Mouse (Mus musculus): ENCODE results near the gene Vps72. TPM values are rescaled to one million over a fixed set of nuclear protein-coding genes. Genes with fewer than 3 reads are reported as not detected.

Vps72 gene
- polyA plus RNA-seq, 1 experiment from 2014 or later, result 278 TPM

DNA sequence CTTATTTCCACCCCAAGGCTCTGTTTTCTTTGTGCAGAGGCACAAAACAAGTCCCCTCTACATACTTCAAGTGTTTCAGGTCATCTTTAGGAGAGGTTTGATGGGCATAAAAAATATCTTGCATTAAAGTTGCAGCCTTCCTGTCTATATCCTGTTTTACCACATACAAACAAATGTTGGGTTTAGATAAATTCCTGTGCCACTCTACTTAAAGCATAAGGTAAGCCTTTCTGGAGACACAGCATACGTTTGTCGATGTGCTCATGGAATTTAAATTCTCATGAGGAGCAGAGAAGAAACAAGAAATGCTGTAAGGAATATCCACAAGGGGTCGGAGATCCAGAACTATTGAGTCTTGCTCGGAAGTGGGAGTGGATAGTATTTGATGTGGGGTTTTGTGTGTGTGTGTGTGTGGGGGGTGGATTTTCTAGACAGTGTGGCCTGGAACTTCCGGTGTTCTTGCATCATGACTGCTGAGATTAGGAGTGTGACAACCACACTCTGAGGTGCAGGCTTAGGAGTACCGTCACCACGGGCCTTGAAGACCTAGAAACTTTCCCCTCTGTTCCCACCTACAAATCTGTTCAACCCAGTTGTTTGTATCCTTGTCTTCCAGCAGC, 24.7 kb downstream of the Vps72 start:
- Histone ChIP-seq H3K27ac (replicated peaks) (peak overlapping the region; percentile 46; the same call in 1 of the 2 replicates), H3K9me3 (replicated peaks) (no peaks in the 10 kb centered on the region), H3K36me3 (peaks cover 39% of the 10 kb centered on the region), H3K4me1 (peaks cover 26% of the 10 kb centered on the region), H3K4me3 (peak overlapping the region; percentile 49), H3K27me3 (ENCODE audit: low read depth, poor library complexity, severe bottlenecking) (no peaks in the 10 kb centered on the region)
- WGBS, result 93% methylated on average over 7 of the region's 7 CpGs
- no peak for DNase-seq (ENCODE audit: low spot score)

DNA sequence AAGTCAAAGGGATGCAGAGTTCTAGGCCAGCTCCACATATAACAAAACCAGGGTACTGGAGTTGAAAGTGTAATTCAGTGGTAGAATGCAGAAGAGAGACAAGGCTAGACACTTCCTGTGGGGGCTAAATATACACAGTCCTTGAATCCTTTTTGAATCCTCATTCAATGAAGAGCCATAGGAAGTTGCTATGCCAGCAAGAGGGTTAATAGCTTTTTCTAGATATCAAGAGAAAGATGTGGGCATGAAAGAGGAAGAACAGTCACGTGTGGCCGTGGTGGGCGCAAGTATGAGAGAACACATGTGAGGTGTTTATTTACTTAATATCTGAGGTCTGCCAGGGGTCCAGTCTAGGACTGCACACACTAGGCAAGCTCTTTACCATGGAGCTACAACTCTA, 25.5 kb downstream of the Vps72 start:
- no peak overlapping the region for H3K27ac ChIP-seq (replicated peaks)
- H3K36me3 ChIP-seq, result peaks cover 36% of the 10 kb centered on the region
- H3K27me3 ChIP-seq (ENCODE audit: low read depth, poor library complexity, severe bottlenecking), result no peaks in the 10 kb centered on the region
- no peaks in the 10 kb centered on the region for H3K9me3 ChIP-seq (replicated peaks)
- no peak overlapping the region for H3K4me3 ChIP-seq
- WGBS, result 96% methylated on average over 3 of the region's 3 CpGs
- peaks cover 26% of the 10 kb centered on the region for H3K4me1 ChIP-seq
- no peak for DNase-seq (ENCODE audit: low spot score)

DNA sequence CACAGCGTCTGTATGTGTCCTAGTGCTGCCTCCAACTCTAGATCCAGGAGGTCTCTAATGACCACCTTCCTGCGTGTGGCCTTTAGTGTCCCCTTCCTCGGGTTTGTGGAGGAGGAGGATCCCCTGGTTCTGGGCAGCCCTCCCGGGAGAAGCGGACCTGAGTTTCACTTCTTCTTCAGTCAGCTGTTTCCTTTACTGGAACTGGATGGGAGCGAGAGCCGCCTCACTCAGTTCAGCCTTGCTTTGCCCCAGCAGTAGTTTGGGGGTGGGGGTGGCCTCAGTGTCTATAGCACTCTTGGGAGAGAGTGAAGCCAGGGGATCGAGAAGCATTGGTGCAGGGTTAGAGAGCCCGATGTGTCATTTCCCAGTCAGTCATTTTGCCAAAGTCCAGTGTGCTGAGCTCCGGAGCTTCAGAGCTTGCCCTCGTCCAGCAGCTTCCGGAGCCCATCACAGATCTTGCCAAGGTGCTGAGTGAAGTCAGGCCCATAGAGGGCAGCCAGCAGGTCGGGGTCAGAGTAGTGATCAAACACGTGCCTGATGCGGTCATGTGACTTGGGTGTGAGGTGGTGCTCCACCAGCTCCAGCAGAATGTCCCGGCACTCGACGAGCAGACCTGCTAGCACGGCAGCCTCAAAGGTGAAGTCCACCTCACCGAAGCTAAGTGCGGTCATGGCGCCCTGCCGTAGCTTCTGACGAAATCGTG, 28.9 kb downstream of the Vps72 start:
- Histone ChIP-seq H3K27ac (replicated peaks) (no peak overlapping the region), H3K4me3 (no peak overlapping the region), H3K9me3 (replicated peaks) (no peaks in the 10 kb centered on the region), H3K4me1 (peaks cover 18% of the 10 kb centered on the region), H3K27me3 (ENCODE audit: low read depth, poor library complexity, severe bottlenecking) (no peaks in the 10 kb centered on the region), H3K36me3 (peaks cover 25% of the 10 kb centered on the region)
- no peak for DNase-seq (ENCODE audit: low spot score)
- WGBS, result 78% methylated on average over 25 of the region's 25 CpGs

DNA sequence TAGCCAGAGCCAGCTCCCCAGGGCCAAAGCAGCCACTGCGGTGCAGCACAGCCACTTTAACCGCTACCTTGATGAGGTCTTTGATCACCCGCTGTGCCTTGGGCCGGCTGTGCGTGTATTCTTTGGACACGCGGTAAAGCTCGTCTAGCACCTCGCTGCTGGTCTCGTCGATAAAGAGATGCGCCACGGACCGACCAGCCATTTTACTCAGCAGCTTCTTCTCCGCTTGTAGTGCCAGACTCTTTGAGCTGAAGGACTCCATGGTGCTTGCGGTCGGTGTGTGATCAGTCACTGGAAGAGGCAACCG, 29.4 kb downstream of the Vps72 start:
- Histone ChIP-seq H3K9me3 (replicated peaks) (no peaks in the 10 kb centered on the region), H3K4me3 (no peak overlapping the region), H3K36me3 (peaks cover 25% of the 10 kb centered on the region), H3K27me3 (ENCODE audit: low read depth, poor library complexity, severe bottlenecking) (no peaks in the 10 kb centered on the region), H3K4me1 (peaks cover 13% of the 10 kb centered on the region), H3K27ac (replicated peaks) (no peak overlapping the region)
- DNase-seq (ENCODE audit: low spot score), result no peak
- WGBS, result 58% methylated on average over 18 of the region's 18 CpGs

DNA sequence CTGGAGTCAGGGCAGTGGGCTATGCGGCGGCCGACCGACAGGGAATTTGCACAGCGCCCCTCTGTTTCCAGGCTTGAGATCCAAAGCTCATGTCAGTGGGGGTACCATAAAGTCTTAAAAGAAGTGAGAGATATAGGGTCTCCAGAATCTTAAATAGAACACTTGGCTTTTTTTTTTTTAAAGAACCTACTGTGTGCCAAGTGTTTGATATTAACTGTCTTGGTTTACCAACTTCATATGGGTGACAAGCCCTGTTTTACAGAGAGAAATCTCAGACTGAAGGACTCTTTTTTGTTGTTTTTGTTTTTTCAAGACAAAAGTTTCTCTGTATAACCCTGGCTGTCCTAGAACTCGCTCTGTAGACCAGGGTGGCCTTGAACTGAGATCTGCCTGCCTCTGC, 30.0 kb downstream of the Vps72 start:
- Histone ChIP-seq H3K27me3 (ENCODE audit: low read depth, poor library complexity, severe bottlenecking) (no peaks in the 10 kb centered on the region), H3K27ac (replicated peaks) (no peak overlapping the region), H3K36me3 (peaks cover 25% of the 10 kb centered on the region), H3K4me1 (peaks cover 7% of the 10 kb centered on the region), H3K4me3 (no peak overlapping the region), H3K9me3 (replicated peaks) (no peaks in the 10 kb centered on the region)
- no peak for DNase-seq (ENCODE audit: low spot score)
- WGBS, result 92% methylated on average over 6 of the region's 6 CpGs

DNA sequence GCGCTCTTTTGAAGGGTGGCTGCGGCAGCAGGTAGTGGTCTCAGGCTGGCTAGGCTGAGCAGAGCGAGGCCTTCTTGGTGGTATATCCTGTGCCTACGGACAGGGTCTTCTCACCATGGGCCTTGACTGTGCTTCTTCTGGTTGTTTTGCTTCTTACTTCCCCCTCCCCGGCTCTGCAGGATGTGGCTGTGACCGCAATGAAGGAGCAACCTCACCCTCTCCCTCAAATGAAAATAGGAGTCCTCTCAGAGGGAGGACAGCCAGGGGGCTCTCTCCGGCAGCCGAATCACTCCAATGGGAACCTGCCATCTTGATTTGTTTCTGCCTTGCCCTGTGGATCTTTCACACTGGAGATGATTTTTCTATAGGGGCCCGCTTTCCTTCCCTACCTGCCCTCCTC, 30.7 kb downstream of the Vps72 start:
- WGBS, result 95% methylated on average over 9 of the region's 9 CpGs
- Histone ChIP-seq H3K4me1 (0 out of 2 replicates have a peak, but pooled peaks cover under 1% of the 10 kb centered on the region), H3K4me3 (no peak overlapping the region), H3K9me3 (replicated peaks) (no peaks in the 10 kb centered on the region), H3K27me3 (ENCODE audit: low read depth, poor library complexity, severe bottlenecking) (no peaks in the 10 kb centered on the region), H3K27ac (replicated peaks) (no peak overlapping the region), H3K36me3 (peaks cover 25% of the 10 kb centered on the region)
- DNase-seq (ENCODE audit: low spot score), result no peak

DNA sequence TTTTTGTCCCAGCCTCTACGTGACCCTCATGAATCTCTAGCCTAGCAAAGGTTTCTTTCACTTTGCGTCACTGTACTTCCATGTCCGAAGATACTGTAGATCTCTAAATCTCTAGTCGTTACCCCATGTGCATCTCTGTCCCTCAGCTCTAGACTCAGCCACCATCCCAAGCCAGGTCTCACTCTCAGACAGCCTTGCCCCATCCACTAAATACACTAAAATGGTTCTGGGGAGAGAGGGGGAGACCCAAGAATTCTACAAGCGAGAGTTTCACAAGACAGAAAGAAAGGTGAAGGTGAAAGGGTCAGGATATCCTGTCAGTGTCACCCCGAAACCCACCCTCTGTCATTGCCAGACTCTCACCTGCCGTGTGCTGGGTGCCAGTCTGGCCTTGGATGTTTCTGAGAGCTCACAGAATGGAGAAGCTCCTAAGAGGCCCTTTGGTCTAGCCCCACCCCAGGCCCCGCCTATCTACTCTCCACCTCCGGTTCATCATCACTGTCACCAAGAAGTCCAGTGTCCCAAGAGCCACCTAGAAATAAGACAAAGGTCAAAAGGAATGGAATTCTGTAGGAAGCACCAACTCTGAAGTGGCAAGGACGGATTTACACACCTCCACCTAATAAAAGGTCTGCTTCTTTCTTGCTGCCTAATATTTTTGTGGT, 31.3 kb downstream of the Vps72 start, which contains the start of gene Tnfaip8l2:
Gene Tnfaip8l2, minus strand, starts transcription at position 409 of the 665 bp plus-strand sequence.
- Histone ChIP-seq H3K4me3 (no peak within 1 kb of the TSS), H3K27me3 (ENCODE audit: low read depth, poor library complexity, severe bottlenecking) (no peaks in the 10 kb centered on the region), H3K36me3 (peaks cover 25% of the 10 kb centered on the region), H3K9me3 (replicated peaks) (no peaks in the 10 kb centered on the region), H3K27ac (replicated peaks) (no peak within 1 kb of the TSS), H3K4me1 (no peaks in the 10 kb centered on the region)
- WGBS, result 82% methylated on average over 10 of the region's 10 CpGs
- DNase-seq (ENCODE audit: low spot score), result no peak

DNA sequence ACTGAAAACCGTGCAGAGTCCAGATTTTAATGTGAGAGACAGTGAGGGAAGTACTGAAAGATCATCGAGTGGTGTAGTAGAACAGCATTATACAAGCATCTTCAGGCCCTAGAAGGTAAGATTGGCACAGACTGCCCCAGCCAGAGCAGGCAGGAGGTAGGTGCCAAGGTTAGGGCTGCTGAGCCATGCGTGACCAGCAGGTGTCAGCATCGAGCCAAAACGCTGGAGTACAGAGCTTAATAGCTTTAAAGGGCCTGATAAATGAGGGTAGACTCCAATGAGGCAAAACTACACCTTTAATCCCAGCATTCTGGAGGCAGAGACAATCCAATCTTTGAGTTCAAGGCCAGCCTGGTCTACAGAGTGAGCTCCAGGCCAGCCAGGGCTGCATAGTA, 31.8 kb downstream of the Vps72 start:
- H3K27me3 ChIP-seq (ENCODE audit: low read depth, poor library complexity, severe bottlenecking), result no peaks in the 10 kb centered on the region
- no peak overlapping the region for H3K27ac ChIP-seq (replicated peaks)
- H3K9me3 ChIP-seq (replicated peaks), result no peaks in the 10 kb centered on the region
- peaks cover 25% of the 10 kb centered on the region for H3K36me3 ChIP-seq
- 9% methylated on average over 5 of the region's 5 CpGs for WGBS
- DNase-seq (ENCODE audit: low spot score), result peak; percentile 81
- no peak overlapping the region for H3K4me3 ChIP-seq
- no peaks in the 10 kb centered on the region for H3K4me1 ChIP-seq

DNA sequence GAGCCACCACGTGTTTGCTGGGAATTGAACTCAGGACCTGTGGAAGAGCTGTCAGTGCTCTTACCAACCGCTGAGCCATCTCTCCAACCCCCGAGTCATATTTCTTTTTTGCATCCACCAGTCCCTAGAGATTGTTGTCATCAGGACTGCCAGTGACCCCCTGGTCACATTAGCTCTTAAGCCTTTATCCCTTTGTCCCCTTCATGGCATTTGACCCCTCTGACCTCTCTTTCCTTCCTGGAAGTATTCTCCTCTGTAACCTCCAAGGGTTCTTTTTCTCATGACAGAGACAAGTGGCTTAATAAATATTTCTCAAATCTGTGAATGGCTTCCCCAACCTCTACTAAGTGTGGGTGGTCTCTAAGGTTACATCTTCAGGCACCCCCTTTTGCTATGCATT, 37.1 kb downstream of the Vps72 start:
- no peak overlapping the region for H3K4me3 ChIP-seq
- no peaks in the 10 kb centered on the region for H3K27me3 ChIP-seq (ENCODE audit: low read depth, poor library complexity, severe bottlenecking)
- H3K36me3 ChIP-seq, result no peaks in the 10 kb centered on the region
- H3K27ac ChIP-seq (replicated peaks), result no peak overlapping the region
- no peak for DNase-seq (ENCODE audit: low spot score)
- H3K9me3 ChIP-seq (replicated peaks), result no peaks in the 10 kb centered on the region
- WGBS, result 60% methylated on average over 3 of the region's 3 CpGs
- H3K4me1 ChIP-seq, result peaks cover 8% of the 10 kb centered on the region

DNA sequence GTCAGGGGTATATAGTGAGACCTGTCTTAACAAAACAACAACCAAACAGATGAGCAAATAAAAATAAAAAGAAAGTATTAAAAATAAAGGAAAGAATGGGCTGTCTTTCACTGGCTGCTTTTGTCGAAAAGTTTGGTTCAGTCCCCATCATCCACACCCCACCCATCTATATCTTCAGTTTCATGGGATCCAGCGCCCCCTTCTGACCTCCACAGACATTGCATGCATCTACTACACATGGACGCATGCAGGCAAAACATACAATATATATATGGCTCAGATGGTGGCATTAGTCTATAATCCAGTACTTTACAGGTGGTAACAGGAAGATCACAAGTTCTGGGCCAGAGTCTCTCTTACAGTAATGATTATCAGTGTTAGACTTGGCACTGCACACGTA, 43.1 kb downstream of the Vps72 start:
- no peaks in the 10 kb centered on the region for H3K4me1 ChIP-seq
- no peak overlapping the region for H3K4me3 ChIP-seq
- no peaks in the 10 kb centered on the region for H3K36me3 ChIP-seq
- 55% methylated on average over 4 of the region's 4 CpGs for WGBS
- H3K27me3 ChIP-seq (ENCODE audit: low read depth, poor library complexity, severe bottlenecking), result peaks cover 13% of the 10 kb centered on the region
- no peak for DNase-seq (ENCODE audit: low spot score)
- no peak overlapping the region for H3K27ac ChIP-seq (replicated peaks)
- no peaks in the 10 kb centered on the region for H3K9me3 ChIP-seq (replicated peaks)

DNA sequence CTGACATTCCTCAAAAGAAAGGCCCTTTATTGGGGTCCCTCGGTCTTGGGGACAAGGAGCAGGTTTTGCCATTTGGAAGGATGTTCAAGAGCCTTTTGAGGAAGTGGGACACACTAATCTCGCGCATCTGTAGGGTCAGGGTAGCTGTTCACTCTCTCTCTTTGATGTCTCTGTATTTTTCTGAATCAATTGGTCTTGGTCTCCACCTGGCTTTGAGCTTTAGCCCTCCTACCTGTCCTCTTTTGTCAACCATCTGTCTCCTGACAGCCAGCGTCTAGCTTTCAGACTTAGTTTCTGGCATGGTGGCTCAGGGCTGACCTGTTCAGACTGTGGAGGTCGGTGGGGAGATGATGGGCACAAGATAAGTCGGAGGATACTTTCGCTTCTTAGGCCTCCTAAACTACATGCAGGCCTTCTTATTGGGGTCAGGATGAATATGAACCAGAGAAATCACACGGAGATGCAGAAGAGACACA, 48.7 kb downstream of the Vps72 start:
- H3K27me3 ChIP-seq (ENCODE audit: low read depth, poor library complexity, severe bottlenecking), result peaks cover 44% of the 10 kb centered on the region
- DNase-seq (ENCODE audit: low spot score), result peak; percentile 26
- H3K27ac ChIP-seq (replicated peaks), result peak overlapping the region; percentile 89
- H3K4me1 ChIP-seq, result peaks cover 50% of the 10 kb centered on the region
- H3K36me3 ChIP-seq, result peaks cover 6% of the 10 kb centered on the region
- 10% methylated on average over 8 of the region's 8 CpGs for WGBS
- no peaks in the 10 kb centered on the region for H3K9me3 ChIP-seq (replicated peaks)
- H3K4me3 ChIP-seq, result peak overlapping the region; percentile 84

DNA sequence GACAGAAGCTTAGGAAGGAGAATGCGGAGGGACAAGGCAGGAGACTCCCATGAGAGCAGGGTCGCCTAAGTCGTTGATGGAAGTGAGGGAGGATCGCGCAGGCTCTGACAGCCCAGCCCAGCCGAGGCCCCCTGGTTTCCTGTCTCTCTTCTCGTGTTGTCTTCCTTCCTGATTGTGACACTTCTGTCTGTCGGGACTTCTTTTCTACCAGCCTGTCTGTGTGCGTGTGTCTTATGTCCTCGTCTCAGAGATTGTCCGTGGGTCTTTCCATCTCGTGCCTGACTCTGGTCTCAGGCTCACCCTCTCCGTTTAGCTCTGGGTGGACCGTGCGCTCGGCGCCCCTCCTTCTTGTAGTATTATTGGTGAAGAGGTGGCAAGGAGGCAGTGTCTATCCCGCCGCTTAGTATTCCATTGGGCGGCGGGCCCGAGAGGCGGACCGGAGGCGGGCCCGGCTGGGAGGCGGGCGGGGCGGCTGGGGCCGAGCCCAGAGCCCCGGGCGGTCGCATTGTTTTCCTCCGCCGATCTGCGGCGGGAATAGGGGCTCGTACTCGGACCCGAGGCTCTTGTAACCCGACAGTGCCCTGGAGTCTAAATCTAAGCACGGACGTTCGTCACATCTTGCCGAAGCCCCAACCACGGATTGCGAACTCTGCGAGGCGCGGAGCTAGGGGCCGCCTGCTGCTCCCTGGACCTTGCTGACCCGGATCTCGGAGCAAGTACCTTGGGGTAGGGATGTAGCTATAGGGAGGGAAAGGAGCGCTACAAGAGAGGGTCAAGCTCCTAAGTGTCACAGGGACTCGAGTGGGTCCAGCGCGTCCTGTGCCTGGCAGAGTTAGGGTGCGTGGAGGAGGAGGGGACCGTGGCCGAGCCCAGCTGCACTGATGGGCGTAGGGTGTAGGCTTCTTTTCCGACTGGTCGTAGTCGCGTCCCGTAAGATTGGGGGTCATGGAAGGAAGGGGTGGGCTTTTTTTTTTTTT, 49.5 kb downstream of the Vps72 start, which contains the start of gene Sema6c:
Gene Sema6c, plus strand, starts transcription at position 471 of the 977 bp plus-strand sequence.
- under 1% methylated on average over 66 of the region's 66 CpGs for WGBS
- DNase-seq (ENCODE audit: low spot score), result peak; percentile 90
- peak within 1 kb of the TSS; percentile 89 for H3K27ac ChIP-seq (replicated peaks)
- no peaks in the 10 kb centered on the region for H3K9me3 ChIP-seq (replicated peaks)
- H3K4me3 ChIP-seq, result peak within 1 kb of the TSS; percentile 84
- peaks cover 50% of the 10 kb centered on the region for H3K4me1 ChIP-seq
- H3K27me3 ChIP-seq (ENCODE audit: low read depth, poor library complexity, severe bottlenecking), result peaks cover 44% of the 10 kb centered on the region
- peaks cover 14% of the 10 kb centered on the region for H3K36me3 ChIP-seq
